Mouse (Mus musculus): ENCODE data around the gene Prcp. TPM values are rescaled to one million over a fixed set of nuclear protein-coding genes. Genes with fewer than 3 reads are reported as not detected.
"Not testable (repeated sequence)": the region's sequence is repeated elsewhere in the genome, so short reads cannot be mapped to it uniquely, and the experiment has no call there.

Gene Prcp
- total RNA-seq, 4 experiments from 2014 or later, result 6.4 to 11.4 (median 9.2) TPM

- DNase-seq (ENCODE audit: low spot score), result no peak
Observed at GRCm38 (mm10) chr7:92978225-92978624, 104.0 kb downstream of the Prcp start.

DNA sequence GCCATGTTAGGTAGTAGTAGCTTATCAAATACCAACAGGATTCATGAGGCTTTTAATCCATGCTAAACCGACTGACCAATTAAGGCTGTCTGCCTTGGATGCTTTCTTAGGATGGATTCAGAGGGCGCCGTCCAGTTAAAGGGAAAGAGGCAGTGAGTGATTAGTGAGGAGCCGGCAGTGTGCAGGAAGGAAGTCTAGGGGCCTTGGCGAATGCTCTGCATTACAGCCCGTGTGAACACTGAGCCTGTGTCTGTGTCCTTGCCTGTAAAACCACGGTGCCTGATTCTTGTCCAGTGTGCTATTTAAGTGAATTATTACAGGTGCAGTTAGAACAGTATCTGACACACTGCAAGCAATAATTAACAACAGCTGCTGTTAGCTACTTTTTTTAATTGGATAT lies 104.5 kb downstream of the Prcp start:
- DNase-seq (ENCODE audit: low spot score), result not testable (repeated sequence)

DNA sequence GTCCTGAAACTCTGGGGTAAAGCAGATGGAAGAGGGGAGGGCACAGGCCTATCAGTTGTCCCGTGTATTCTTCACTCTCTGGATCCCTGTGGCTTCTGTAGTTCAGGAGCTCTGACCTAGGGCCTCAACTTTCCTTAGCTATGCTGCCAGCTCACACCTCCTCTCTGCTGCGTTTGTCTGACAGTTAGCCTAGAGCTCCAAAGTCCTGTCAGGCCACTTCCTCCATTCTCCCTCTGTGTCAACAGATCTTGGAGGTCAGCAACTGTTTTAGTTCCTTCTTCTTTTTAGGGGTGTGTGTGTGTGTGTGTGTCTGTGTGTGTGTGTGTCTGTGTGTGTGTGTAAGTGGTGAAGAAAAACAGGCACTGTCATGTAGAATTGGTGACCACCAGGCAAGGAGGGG lies 106.5 kb downstream of the Prcp start:
- no peak for DNase-seq (ENCODE audit: low spot score)

DNA sequence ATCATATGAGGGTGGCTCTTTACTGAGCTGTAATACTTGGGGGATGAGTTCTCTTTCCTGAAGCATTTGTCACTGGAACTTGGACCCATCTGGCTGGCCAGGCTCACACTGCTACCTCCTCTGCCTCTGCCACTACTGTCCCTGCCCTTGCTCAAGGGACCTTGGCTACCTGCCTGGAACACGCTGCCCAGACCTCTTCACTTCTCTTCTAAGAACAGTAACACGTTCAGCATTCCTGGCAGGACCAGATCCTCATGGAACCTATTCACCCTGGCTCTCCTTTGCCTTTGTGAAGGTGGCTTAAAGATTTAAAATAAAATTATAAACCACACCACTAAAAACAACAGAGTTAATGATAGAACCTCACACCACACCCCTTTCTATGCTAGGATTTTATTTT lies 107.6 kb downstream of the Prcp start:
- DNase-seq (ENCODE audit: low spot score), result peak; percentile 62

Other genes with a start within 250 kb of the Prcp start
- gene Ankrd42, start 237.3 kb upstream of the Prcp start, total RNA-seq (2022), result 1 to 10 TPM in 2 of 4 experiments, under 1 TPM in 2; 0.62 to 1.4 (median 1.0) TPM
- 10 to 100 TPM; 24.0 to 30.4 (median 24.7) TPM for gene Pcf11, start 204.5 kb upstream of the Prcp start, total RNA-seq (2022)
- 10 to 100 TPM in 3 of 4 experiments, 1 to 10 TPM in 1; 9.5 to 20.6 (median 11.9) TPM for gene Rab30, start 132.9 kb upstream of the Prcp start, total RNA-seq (2022)
- gene Ddias, start 223 bp upstream of the Prcp start, total RNA-seq (2022), result under 1 TPM; 0.16 to 0.41 (median 0.33) TPM
- gene Fam181b, start 205.4 kb downstream of the Prcp start, total RNA-seq (2022), result 1 to 10 TPM; 3.5 to 4.3 (median 4.1) TPM

Measured in heart, adult 8-10 months (tissue).